Mouse (Mus musculus): ENCODE results near the gene Fryl.

Gene Fryl

DNA sequence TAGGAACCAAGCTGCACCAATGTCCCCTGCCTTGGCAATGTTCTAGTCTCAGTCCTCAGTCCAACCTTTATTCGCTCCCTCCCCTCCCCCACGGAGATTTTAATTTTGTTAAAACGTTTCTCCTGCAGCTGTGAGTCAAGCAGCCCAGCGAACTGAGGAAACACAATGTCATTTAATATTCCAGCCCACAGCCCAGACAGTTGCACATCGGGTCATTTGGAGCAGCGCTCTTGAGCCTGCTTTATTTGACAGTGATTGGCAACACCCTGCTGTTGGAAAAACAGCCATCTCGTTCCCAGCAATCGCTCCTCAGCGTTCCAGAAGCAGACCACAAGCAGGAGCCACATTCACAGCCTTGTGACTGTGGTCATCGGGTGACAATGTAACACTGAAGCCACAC lies 261.0 kb downstream of the Fryl start:
- no peak for DNase-seq

DNA sequence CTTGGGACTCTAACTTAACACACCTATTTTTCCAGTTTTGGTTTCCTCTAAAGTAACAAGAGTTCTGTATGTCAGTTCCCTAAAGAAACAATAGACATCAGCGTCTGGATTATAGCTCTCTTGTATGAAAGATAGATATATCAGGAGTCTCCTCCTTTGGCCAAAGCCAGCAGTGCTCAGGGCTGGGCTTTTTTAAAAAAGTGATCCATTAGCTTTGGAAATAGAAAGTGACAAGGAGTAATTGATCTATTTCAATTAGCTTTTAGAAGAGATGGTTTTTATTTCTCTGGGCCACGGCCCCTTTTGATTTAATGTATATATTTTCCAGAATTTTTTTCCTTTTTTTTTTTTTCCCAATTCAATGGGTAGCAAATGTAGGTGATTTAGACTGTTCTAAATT lies 261.5 kb downstream of the Fryl start:
- DNase-seq, result no peak

DNA sequence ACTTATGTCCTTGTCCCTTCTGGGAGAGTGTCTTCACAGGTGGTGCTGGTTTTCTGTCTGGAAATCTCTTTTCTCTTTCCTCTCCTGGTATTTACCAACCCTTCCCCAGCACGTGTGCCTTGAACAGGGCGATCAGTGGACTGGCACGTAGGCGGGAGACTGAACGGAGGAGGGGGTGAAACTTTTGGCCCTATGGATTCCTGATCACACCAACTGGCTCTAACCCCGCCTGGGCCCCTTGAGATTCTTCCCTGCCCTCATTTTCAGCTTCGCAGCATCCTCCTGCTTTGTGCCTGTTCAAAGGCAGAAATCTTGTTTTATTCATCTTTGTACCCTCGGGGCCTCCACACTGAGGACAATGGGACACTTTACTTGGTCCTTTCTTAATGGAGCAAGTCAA lies 262.0 kb downstream of the Fryl start:
- DNase-seq, result no peak

DNA sequence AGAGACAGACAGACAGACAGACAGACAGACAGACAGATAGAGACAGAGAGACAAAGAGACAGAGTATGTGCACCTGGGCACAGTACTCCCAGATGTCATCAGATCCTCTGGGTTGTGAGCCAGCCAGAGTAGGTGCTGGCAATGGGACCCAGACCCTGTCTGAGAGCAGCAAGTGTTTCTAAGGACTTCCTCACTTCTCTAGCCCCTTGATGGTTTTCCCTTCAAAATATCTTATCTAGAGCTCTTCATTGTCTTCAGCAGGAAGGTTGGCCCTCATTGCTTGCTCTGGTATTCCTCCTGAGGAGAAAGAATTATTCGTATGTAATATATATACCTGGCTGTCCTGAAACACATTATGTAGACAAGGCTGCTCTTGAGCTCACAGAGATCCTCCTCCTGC lies 263.9 kb downstream of the Fryl start:
- DNase-seq, result no peak

DNA sequence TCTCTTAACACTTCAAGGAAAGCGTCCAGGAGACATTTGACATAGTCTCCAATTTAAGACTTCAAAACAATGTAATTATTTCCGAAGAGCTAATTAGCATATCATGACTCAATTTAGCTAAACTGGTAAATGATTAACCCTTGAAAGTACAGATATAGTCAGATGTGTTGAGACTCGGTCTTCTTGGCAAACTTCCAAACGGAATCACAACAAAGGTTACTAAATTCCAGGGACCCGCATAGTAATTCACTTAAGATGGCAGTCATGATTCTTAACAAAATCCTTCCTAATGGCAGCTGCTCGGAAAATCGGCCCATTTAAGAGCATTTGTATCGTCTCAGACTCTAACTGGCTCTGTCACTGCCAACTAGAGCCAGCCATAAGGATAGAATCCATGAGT lies 266.7 kb downstream of the Fryl start:
- no peak for DNase-seq

DNA sequence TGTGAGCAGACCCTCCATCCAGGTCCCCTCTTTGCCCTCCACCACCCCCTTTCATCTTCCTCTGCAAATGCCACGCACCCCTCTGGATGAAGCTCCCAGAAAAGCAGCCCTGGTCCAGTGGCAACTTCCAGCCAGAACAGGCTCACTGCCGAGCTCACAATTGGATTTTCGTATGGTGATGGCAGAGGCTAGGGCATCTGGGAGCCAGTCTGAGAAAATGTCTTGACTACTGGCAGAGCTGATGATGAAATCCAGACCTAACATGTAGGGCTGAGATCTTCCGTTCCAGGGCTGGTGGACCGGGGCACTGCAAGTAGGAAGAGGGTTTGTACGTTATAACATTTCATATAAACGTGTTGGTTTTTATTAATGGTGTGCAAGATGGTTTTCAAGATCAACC lies 268.6 kb downstream of the Fryl start:
- no peak for DNase-seq

DNA sequence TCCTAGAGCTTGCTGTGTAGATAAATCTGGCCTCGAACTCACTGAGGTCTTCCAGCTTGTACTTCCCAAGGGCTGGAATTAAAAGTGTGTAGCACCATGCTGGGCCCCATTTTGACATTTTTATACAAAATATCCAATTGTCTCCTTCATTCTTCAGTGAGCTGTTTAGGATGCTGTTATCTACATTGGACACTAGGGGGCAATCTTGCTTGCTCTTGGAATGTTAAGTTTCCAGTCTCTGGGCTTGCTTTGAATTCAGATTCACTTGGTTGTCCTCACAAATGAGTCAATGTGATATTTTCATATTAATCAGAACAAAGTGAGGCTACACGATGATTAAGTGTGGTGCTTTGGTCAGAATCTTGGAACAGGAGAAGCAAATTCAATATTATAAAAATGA lies 272.3 kb downstream of the Fryl start:
- DNase-seq, result peak; percentile 13

DNA sequence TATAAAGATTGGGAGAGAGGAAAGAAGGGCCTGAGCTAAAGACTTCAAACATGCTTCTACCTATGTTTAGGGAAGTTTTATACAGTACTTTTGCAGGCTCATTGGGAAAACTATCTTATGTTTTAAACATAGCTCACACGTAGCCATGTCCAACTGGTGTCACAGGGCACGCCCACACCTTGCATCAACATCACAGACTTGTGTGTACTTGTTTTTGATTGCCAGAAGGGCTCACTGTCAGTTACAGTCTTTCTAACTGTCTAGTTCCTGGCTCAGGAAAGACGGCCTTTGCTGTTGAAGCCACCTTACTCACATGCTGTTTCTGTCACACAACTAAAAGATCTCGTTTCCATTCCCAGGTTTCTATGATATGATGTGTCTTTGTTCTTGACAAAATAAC lies 279.9 kb downstream of the Fryl start:
- DNase-seq, result no peak

DNA sequence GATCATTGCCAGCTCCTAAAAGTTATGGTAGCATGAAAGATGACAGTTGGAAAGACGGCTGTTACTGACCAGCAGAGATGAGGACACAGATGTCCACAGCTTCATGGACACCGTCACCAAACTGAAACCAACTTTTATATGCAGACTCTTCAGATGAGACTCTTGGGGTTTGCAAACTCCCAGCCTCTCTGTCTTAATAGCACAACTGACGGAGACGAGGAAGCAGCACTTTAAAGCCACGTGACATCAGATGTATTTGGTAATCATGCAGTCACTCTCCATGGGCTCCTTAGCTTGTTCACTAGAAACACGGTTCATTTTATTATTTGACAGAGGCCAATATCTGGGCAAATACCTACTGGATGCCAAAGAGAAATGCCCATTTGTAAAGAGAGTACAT lies 280.4 kb downstream of the Fryl start:
- DNase-seq, result no peak

DNA sequence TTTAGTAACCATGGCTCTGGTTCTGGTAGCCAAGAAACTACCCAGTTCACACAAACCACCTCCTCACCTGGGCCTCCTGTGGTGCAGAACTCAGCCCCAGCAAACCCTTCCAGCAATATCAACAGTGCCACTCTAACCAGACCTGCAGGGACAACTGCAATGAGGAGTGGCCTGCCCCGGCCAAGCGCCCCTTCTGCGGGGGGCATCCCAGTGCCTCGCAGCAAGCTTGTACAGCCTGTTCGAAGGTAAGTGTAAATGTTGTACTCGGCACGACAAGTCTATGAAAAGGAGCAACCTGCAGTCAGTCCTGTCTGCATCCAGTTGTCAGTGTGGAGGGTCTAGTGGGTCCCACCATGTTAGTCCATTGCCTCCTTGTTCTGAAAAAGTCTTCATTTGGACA lies 281.8 kb downstream of the Fryl start, which contains the start of gene Gm10135:
TSS of gene Gm10135 (minus strand) at position 101 of the 400 bp plus-strand sequence.
- DNase-seq, result no peak

DNA sequence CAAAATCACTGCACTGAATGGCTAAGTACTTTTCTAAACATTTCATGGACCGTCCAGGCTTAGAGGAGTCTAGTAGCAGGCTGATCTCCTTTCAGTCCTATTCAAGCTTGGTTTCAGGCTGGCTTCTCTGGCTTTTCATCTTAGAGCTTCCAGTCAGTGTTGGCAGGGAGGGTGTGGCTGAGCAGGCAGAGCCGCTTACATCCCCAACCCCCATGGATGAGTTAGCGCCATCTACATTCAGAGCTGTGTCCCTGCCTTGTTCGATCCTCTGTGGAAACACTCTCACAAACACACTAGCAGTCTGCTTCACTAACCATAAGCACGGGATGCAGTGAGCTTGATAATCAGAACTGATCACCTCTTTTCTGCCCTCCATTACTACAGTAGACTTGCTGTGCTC lies 283.5 kb downstream of the Fryl start:
- DNase-seq, result no peak

DNA sequence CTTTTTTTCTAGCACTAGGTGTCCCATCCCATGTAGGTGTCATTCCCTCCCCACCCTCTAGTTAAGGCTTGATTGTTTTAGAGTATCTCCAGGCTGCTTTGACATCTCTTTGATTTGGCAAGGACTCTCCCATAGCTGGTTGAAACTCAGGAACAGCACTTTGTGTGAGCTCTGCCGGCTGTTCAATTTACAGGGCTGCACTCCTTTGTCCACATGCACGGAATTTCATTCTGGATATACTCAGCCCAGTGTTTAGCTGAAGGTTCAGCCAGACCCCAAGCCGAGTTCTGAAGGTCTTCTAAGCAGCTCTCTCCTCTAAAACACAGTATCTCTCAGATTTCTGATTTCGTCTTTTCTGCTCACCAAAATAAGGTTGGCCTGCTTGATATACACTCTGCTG lies 284.0 kb downstream of the Fryl start:
- no peak for DNase-seq
